Mouse (Mus musculus): Measurements from ENCODE around the gene Tada2b.

The Tada2b gene

GRCm38 (mm10) chr5:36479735-36480134 is 4.3 kb downstream of the Tada2b start:
- no peak for DNase-seq

DNA sequence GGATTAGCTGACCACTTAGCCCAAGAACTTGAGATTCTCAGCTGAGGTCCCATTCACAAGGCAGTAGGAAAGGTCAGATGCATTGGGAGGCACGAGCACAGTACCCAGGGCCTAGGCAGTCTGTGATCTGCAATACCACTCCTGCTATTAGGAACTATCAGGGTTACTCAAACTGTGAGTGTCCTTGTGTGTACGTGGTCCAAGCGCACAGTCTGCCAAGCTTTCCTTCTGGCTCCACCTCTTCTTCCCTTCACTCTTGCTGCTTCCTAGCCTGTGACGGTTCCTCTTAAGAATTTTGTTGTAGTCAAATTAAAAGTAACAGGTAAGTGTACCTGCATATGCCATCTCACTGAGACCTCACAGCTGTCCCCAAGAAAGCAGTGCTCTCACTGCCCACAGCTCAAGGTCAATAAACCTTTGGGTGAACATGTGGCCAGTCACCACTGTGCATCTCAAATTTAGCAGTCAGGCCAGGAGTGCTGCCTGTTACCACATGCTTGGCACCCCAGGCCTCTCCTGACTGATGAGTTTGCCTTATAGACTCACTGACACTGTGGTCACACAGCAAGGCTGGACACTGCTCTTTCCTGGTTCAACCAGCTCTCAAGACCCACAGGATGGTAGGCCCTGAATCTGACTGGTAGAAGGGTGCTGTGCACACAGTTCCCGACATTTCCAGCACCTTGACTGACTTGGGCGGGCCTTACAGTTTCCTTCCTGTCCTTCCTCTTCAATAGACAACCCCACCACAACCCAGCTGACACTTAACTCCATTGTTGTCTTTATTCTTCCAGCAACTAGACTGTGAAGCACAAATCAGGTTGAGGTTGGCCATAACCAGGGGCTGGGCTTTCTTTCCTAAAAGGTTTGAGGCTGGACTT is 5.3 kb downstream of the Tada2b start:
- no peak for DNase-seq

DNA sequence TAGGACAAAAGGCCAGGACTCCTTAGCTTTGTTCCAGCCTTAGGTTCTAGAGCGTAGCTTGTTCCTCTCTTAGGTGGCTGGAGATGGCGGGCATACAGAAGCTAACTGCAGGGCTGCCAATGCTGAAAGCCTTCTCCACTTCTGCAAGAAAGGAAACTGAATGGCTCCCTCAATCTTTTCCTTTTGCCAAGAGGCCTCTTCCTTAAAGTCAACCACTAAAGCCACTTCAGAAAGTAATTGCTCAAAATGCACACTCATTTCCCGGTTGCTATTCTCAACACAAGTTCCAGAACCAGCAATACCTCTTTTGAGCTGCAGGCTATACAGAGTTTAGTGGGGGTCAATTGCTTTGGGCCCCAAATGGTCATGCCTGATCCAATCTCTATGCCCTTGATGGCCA is 6.6 kb downstream of the Tada2b start:
- no peak for DNase-seq

GRCm38 (mm10) chr5:36474283-36474682 is 9.8 kb downstream of the Tada2b start:
- peak; percentile 73 for DNase-seq

- DNase-seq, result no peak
Observed at GRCm38 (mm10) chr5:36472876-36473655, 11.0 kb downstream of the Tada2b start.

GRCm38 (mm10) chr5:36471206-36471605 is 12.9 kb downstream of the Tada2b start:
- peak; percentile 67 for DNase-seq

DNA sequence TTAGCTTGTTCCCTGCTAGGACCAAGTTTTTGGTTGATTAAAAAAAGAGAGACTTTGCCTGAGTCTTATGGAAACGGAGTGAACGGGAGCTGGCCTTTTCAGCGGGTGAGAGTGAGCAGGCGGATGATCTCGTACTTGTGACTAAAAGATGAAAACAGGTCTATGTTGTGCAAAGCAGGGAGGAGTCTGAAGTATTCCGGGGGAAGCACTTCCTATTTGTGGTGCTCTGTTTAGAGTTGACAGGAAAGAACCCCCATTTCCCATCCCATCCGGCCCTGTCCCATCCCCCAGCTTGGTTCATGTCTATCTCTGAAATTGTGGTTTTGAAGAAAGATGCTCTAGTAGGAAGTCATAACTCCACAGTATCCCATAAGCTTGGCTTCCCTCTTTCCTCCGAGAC is 18.2 kb downstream of the Tada2b start:
- DNase-seq, result no peak

- DNase-seq, result peak; percentile 99
Observed at GRCm38 (mm10) chr5:36464709-36465661, 19.1 kb downstream of the Tada2b start, which contains the start of gene Grpel1. Gene Grpel1 (plus strand): TSS chr5:36464998.

GRCm38 (mm10) chr5:36463391-36463790 is 20.7 kb downstream of the Tada2b start:
- no peak for DNase-seq

DNA sequence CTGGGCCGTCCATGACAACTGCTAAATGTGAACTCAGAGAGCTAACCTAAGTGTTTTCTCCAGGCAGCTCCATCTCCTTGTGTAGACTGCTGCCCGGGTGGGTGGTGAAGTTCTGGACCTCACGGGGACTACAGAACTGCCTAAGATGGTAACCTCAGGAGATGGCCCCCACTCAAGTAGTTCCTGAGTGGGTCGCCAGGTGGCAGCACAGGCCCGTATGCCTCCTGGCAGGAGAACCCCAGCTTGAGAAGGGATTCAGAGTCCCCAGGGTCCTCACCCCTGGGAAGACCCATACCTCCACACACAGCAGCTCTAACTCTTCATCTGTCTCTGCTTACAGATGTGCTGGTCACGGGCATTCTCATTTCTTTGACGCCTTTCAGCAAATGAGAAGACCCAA is 21.3 kb downstream of the Tada2b start:
- DNase-seq, result peak; percentile 85

GRCm38 (mm10) chr5:36461231-36461630 is 22.9 kb downstream of the Tada2b start:
- no peak for DNase-seq

DNA sequence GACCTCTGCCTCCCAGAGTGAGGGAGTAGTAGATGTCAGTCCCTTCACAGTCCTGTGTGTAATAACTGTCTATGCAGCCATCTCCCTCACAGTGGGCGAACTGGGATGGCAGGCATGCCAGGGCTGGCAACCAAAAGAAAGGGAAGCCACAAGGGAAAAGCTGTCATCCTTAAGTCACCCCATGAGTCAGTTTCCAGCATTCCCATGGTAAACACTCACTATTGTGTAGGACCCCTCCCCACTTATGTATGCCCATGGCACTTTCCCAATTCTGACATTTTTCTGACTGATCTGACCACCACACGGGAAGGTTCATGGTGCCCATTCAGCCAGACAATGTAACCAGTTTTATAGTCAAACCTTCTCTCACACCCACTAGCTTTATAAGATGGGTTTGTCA is 23.4 kb downstream of the Tada2b start:
- no peak for DNase-seq

DNA sequence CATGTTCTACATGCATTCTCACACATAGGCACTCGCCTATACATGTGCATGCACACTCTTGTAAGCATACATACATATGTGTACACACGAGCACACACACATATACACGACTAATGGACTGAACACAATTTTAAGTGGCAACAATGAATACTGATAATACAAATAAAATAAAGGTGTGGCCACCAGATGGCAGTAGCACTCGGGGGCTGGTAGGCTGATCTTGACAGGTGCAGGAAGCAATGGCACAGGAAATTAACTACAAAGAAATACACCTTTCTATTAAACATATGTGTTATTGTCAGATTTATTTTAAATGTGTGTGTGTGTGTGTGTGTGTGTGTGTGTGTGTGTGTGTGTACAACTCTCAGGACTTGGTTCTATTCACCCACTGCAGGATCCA is 25.2 kb downstream of the Tada2b start:
- peak; percentile 59 for DNase-seq

DNA sequence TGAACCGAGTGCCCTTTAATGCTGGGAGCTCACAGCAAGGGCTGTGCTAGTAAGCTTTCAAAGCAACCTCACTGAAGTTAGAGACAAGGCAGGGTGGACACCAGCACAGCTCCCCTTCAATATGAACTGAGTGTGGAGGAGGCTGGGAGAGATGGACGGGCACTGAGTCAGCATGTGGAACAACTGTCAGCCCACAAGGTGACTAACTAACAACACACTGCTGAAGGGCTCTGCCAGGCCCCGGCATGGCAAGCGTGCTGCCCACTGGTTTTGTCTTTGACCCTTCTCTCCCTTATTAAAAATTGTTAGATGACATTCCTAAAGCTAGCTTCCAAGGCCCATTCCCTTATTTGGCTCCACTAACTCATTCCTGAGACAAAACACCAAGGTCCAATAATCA is 26.4 kb downstream of the Tada2b start:
- DNase-seq, result no peak

DNA sequence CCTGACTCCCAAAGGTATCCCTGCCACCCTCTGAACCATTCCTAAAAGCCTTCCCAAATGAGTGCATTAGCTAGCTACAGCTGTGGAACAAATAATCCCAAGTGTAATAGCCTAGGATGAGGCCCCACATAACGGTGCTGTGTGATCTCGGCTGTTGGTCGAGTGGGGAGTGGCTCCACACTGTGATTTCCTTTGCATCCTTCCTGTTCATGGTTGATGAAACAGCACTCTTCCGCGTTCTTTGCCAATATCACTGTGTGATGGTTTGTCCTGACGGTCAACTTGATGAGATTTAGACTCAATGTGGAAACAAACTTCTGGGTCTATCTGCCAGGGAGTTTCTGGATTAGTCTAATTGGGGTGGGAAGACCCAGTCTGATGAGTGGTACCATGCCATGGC is 31.3 kb downstream of the Tada2b start:
- no peak for DNase-seq

DNA sequence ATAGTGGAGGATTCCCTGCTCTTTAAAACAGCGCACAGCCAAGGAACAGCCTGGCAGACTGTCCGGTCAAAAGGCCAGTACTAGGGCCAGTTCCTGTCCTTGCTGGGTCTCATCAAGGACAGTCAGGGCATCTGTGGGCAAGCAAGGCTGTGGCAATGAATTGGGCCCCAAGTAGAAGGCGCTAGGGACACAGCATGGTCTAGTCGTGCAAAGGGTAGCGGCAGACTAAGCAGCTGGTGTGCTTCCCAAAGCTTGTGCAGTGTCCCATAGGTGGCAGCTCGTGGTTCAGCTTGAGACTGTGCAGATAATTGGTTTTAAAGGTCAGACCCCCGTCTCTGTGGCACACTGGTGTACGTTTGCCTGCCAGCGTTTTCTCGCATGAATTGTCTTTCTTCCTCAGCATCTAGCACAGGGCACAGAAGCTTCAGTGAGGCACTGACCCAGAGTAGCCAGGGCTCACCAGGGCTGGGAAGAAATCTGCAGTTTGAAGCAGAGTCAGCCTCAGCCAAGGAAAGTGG is 32.2 kb downstream of the Tada2b start:
- DNase-seq, result no peak

- no peak for DNase-seq
Observed at GRCm38 (mm10) chr5:36451119-36451518, 33.0 kb downstream of the Tada2b start.

- DNase-seq, result no peak
Observed at GRCm38 (mm10) chr5:36449710-36450358, 34.3 kb downstream of the Tada2b start.

DNA sequence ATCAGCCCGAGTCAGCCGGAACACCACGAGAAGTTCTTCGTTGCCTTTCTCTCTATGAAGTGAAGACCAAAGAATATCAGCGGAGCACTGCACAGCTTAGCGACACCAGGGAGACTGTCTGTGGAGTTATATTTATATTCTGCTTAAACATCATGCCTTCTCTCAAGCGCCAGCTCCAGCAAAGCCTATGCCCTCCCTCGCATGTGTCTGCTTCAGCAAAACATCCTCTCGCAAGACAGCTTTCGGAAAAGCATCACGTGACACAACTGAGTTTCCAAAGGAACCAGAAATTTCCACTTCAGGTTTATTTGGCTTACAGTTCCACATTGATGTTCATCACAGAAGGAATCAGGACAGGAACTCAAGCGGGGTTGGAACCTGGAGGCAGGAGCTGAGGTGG is 36.2 kb downstream of the Tada2b start:
- DNase-seq, result no peak

DNA sequence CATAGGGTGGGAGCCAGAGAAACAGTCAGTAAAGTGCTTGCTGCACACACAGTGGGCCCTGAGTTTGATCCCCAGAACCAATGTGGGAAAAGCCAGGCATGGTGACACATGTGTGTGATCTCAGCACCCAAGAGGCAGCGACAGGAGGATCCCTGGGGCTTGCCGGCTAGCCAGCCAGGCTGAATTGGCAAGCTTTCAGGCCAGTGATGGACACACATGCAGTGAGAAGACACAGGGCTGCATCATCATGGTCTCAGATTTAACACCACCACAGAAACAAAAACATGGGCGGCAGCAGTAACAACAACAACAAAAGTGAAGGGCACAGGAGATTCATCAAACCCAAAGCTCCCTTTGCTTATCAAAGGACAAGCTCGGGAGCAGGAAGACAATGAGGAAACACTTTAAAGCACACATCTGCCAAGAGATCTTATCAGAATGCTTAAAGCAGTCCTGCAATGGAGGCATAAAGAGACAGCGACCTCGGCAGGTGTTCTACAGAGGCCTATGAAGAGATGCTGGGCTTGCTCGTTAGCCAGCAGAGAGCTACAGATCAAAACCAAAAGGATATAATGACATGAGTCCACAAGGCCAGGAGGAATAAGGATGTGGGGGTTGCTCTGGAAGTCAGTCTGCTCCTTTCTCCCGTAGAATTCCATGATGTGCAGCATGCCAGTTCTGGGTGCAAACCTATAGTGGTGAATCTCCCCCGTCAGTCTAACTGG is 37.8 kb downstream of the Tada2b start:
- DNase-seq, result no peak

- no peak for DNase-seq
Observed at GRCm38 (mm10) chr5:36445028-36445427, 39.1 kb downstream of the Tada2b start.

Measured in kidney, postnatal 14 days (tissue).